Mouse (Mus musculus) right cerebral cortex, postnatal 14 days (tissue): ENCODE data around the gene Cdc20.

Experiments
- DNase-seq: peaks from one replicate; pipeline ENCODE4 v3.0.0; 2022

Cdc20 gene

DNA sequence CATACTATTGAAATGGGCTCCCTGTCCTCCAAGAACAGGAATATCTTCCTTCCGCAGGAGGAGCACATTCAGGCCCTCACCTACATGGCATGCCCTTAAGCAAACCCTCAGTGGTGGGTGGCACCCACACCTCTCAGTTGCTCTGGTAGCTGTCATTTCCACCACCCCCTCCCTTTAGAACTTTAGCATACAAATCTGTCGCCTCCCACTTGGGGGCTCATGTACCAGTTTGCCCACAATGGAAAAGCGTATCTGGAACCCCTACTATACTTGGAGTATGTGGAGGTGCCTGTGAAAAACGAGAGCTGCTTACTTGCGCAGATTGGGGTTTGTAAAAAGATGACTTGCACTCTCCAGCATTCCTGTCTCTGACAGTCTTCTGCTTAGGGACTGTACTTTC, 20.8 kb downstream of the Cdc20 start:
- DNase-seq, result no peak

- DNase-seq, result no peak
Measured at GRCm38 (mm10) chr4:118415779-118416178, 21.4 kb downstream of the Cdc20 start.

DNA sequence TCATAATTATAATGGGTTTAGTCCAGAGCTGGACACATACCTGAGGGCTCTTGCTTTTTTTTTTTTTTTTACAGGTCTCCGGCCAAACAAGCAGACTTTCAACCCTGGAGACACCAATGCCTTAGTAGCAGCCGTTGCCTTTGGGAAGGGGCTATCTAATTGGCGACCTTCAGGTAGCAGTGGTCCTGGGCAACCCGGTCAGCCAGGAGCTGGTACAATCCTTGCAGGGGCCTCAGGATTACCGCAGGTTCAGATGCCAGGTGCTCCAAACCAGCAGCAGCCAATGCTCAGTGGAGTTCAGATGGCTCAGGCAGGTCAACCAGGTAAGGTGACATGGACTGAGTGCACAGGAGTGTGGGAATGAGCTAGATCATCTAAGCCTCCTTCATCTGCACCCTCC, 23.6 kb downstream of the Cdc20 start:
- no peak for DNase-seq

DNA sequence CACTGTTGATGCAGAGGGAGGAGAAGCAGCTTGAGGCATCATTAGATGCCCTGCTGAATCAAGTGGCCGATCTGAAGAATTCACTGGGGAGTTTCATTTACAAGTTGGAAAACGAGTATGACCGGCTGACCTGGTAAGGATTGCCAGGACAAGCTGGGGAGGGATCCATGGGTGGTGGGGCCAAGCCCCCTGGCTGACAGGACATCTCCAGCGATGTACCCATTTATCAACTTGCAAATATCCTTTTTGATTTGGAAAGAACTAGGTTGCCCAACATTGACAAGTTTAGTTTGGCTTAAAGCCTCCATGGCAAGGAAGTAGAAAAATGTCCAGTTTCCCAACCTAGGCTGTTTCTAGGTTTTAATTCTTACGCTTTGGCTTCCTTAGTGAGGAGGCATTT, 26.3 kb downstream of the Cdc20 start:
- no peak for DNase-seq

DNA sequence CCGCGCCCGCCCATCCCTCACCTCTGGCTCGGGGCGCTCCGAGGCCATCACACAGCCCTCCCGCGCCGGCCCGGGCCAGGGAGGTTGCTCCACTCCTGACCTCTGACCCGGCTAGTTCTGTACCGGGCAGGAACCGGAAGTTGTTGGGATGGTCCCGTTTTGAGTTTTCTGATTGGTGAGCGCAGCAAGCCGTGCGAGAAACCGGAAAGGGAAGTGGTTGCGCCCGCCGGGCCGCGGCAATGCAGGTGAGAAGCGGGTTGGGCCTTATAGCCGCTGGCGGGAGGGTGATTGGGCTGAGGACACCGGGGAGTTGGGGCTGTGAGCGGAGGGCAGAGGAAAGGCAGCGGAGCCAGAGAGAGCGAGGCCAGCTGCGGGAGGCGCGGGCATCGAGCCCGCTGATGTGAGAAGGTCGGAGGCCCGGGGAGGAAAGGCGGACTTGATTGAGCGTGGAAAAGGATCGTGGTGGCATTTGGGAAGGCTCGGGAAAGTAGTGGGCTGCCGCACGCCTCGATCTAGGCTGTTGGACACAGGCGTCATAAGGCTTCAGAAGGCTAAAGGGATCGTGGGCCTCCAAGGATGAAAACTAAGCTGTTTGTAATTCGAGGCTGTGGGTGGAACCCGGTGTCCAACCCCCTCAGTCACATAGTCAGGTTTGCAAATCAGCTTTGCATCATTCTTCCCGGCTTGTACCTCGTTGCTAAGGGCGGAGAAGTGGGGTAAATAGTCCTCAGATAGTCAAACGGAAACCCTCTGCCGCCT, 27.8 kb downstream of the Cdc20 start, which contains the start of the genes Szt2 and Med8:
Gene Szt2 (minus strand): TSS at position 132 of the 759 bp plus-strand sequence.
Gene Med8 (plus strand): TSS at position 196 of the 759 bp plus-strand sequence.
- DNase-seq, result peak; percentile 87

DNA sequence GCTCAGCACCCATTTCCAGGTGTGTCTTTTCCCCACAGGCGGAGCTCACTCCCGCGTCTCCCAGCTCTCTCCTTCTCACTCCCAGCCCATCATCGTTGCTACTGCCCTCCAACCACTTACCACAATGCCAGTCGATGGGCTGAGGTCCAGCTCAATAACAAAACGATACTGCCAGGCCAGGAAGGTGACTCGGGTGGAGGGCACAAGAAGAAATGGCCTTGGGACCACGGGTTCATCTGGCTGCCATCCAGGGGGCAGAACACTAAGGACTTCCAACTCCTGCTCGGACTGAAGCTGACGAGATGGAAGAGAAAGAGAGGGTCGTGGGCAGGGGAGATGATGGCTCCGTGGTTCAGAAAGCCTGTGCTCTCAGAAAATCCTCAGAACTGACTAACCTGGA, 34.5 kb downstream of the Cdc20 start:
- DNase-seq, result no peak

DNA sequence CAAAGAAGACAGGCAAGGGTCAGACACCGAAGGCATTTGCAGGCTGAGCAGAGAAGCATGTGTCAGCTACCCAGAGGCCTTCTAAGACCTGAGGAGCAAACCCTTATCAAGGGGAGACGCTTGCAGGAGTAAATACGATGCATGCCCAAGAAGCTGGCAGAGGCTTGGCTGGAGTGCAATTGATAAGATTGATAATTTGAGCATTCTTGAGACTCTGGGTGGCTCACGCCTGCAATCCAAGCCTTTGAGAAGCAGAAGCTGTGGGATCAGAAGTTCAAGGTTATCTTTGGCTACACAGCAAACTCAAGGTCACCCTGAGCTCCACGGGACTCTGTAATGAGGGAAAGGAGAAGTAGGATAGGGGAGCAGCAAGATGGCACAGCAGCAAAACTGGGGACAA, 35.2 kb downstream of the Cdc20 start:
- DNase-seq, result no peak

DNA sequence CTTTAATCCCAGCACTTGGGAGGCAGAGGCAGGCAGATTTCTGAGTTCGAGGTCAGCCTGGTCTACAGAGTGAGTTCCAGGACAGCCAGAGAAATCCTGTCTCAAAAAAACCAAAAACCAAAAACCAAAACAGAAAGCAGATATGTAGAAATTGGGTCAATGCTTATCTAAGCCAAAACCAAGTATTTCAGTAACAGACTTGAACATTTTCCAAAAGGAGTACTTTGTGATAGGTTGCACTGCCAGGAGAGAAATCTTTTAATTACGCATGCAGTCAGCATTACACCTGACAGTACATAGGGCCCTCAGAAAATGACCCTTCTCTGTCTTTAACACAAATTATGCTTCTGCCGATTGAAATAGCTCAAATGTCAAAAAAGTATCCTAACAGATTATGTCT, 35.7 kb downstream of the Cdc20 start:
- no peak for DNase-seq

DNA sequence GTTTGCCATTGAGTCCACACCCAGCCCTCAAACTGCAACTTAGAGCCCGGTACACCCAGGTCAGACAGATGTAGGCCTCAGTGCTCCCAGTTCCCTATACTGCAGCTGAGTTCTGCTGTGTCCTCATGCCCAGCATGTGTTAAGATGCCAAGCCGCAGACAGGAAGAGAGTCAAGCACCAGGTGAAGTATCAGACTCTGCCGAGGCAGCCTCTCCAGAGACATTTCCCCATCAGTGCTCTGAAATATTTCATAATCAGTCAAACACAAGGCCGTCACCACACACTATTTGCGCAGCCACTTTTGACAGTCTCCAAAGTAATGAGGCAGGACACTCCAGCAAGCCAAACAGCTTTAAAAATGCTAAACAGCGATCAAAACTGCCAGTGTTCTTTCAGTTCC, 38.8 kb downstream of the Cdc20 start:
- no peak for DNase-seq

DNA sequence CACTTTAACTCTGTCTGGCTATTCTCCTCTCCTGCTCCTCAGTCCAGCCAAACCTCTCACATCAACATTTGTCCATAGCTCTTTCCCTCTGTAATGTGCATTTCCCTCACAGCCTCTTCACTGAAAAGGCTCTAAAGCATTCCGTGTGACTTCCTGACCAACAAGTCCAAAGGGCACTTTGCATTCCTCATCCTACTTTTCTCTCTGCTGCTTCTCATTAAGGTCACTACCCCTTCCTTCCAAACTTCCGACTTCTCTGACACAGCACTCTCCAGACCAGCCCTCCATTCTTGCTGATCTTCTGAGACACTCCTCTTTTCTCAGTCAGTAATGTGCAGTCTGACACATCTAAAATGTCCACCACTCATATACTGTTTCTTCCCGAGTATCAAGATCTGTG, 40.7 kb downstream of the Cdc20 start:
- DNase-seq, result no peak

DNA sequence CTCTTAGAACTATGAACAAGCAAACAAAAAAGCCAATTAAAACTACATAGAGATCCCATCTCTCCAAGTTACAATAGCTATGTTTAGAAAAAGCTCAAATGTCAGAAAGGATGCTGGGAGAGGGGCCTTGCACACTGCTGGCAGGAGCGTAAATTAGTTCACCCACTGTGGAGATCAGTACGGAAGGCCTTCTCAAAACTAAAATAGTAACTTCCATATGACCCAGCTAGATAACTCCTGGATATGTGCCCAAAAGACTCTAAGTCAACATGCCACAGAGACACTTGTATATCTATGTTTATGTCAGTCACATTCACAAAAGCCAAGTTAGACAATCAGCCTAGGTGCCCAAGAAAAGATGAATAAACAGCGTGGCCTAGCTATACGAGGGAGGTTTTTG, 41.9 kb downstream of the Cdc20 start:
- no peak for DNase-seq

DNA sequence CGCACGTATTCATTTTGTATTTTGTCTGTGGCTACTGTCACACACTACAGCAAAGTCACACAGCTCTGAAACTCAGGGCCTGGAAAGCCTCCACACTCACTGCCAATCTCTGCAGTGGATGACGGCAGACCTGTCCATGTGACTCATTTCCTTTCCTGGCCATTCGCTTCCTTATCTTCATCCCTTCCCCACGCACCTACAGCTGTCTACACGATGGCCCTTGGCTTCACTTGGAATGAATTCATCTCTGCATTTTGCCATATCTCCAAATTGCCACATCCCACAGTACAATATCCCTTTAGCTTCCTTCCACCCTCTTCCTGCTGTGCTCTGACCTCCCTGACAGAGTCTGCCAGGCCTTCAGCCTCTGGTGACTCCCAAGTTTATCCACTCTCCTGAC, 42.6 kb downstream of the Cdc20 start:
- no peak for DNase-seq

DNA sequence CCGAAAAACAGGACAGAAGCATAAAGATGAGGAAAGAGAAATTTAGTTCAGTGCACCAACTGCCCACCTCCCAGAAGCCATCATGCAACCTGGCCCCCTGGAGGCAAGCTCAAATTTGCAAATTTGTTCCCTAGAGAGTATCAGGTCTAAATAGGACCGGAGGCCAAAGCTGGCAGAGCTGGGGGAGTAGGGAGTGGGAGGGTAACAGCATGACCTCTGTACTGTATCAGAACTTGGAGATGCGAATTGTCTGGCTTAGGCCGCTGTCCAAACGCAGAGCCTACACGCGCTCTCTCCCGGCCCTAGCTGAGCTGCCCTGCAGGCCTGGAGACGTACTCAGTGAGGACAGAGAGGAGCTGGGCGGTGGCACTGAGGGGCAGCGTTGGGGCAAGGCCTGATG, 47.0 kb downstream of the Cdc20 start:
- no peak for DNase-seq

DNA sequence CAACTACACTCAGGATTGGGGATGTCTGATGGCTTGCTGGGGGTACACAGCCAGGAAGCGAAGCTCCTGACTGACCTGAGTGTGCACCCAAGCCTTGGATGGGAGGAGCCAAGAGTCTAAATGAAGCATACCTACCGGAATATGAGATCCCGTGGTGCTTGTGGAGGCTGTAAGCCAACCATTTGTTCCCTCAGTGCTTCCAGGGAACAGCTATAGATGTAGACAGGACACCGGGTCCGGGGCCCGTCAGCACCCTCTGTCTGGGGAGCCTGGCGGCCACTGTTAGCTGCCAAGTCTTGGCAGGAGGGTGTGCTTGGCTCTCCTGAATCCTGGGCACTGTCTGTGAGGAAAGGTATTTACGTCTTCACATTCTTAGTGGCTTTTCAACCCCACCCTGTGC, 49.8 kb downstream of the Cdc20 start:
- DNase-seq, result no peak

DNA sequence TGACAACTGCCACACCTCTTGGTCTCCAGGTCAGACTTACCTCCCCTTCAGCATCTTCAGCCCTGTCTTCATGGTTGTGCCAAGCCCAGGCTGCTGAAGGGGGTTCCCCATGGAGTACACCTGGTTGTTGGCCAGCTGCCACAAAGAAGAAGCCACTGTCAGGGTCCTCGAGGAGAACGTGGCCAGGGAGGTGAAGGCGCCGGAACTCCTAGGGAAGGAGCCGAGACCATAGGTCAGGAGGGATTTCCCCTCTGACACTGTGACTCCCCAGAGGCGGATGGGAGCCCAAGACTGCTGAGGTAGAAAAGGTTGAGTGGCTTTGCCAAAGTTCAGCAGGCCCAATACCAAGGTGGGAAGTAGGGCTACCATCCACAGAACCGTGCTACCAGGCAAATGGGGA, 53.9 kb downstream of the Cdc20 start:
- DNase-seq, result no peak
